Mouse (Mus musculus) embryonic facial prominence, embryonic 15.5 days (tissue): Measurements from ENCODE around the gene Tor1a. TPM values are rescaled to one million over a fixed set of nuclear protein-coding genes. Genes with fewer than 3 reads are reported as not detected.
A peak's percentile ranks its signal among the peaks of the same experiment; 100 is the strongest.
"Not testable (repeated sequence)": the region's sequence is repeated elsewhere in the genome, so short reads cannot be mapped to it uniquely, and the experiment has no call there.

Experiments used
- ATAC-seq: fragments of 200-750 bp; cut with Nextera tagmentation; 2 replicates; pipeline ENCODE4 v1.8.0; 2017; ENCODE audit warnings: low read depth, moderate TSS enrichment; ENCODE audit not compliant: insufficient number of reproducible peaks, low FRiP score, low TSS enrichment
- H3K27ac ChIP-seq: fragments of 300-500 bp; sonication (generic); replicated peaks from 2 replicates; pipeline ENCODE4 v1.5.1; 2015; ENCODE audit warnings: mild to moderate bottlenecking, inconsistent platforms
- H3K27me3 ChIP-seq: fragments of 300-500 bp; sonication (generic); 2 replicates; pipeline ENCODE4 v1.6.1; 2015; ENCODE audit warnings: inconsistent platforms
- H3K36me3 ChIP-seq: fragments of 300-500 bp; sonication (generic); 2 replicates; pipeline ENCODE4 v1.6.1; 2015; ENCODE audit warnings: mild to moderate bottlenecking, inconsistent platforms
- H3K4me1 ChIP-seq: fragments of 300-500 bp; sonication (generic); 2 replicates; pipeline ENCODE4 v1.6.1; 2015; ENCODE audit warnings: inconsistent platforms
- H3K4me2 ChIP-seq: fragments of 300-500 bp; sonication (generic); replicated peaks from 2 replicates; pipeline ENCODE4 v1.6.1; 2015; ENCODE audit warnings: mild to moderate bottlenecking, inconsistent platforms
- H3K4me3 ChIP-seq: fragments of 300-500 bp; sonication (generic); replicated peaks from 2 replicates; pipeline ENCODE4 v1.5.1; 2015; ENCODE audit warnings: mild to moderate bottlenecking, inconsistent platforms
- H3K9ac ChIP-seq: fragments of 300-500 bp; sonication (generic); 2 replicates; pipeline ENCODE4 v1.6.1; 2015; ENCODE audit warnings: inconsistent platforms
- H3K9me3 ChIP-seq: fragments of 300-500 bp; sonication (generic); replicated peaks from 2 replicates; pipeline ENCODE4 v1.6.1; 2016; ENCODE audit warnings: inconsistent platforms
- WGBS: fragments of 180-500 bp; shearing (Covaris S2); methylation state at CpG from one replicate; pipeline ENCODE4 v1.1.7; 2015; 5-methylcytosine and 5-hydroxymethylcytosine counted together
- polyA plus RNA-seq: library from polyadenylated mRNA; unstranded; fragments of >200 nt; fragmentation: Nextera tagmentation; extraction: Ambion mirVana; gene quantifications from 2 replicates; pipeline ENCODE4 v1.2.1, GENCODE M21; 2015

Gene Tor1a
- polyA plus RNA-seq, 1 experiment from 2014 or later: 79.1 TPM

GRCm38 (mm10) chr2:30952824-30953490 is 14.8 kb downstream of the Tor1a start, which contains the start of gene Tor1b:
Tor1b (plus strand) TSS chr2:30952959.
- Histone ChIP-seq H3K4me2 (peak within 1 kb of the TSS; percentile 60), H3K4me1 (peaks cover 34% of the 10 kb centered on the region), H3K9me3 (no peaks in the 10 kb centered on the region), H3K27ac (peak within 1 kb of the TSS; percentile 90), H3K9ac (peak within 1 kb of the TSS; percentile 74), H3K36me3 (peaks cover 31% of the 10 kb centered on the region), H3K27me3 (no peaks in the 10 kb centered on the region), H3K4me3 (peak within 1 kb of the TSS; percentile 84)
- under 1% methylated on average over 60 of the region's 60 CpGs for WGBS
- peak; percentile 83 for ATAC-seq

- WGBS: 19% methylated on average over 5 of the region's 5 CpGs
- peak overlapping the region; percentile 84 for H3K4me3 ChIP-seq
- no peak overlapping the region for H3K9ac ChIP-seq
- H3K27me3 ChIP-seq: no peaks in the 10 kb centered on the region
- H3K36me3 ChIP-seq: peaks cover 26% of the 10 kb centered on the region
- no peak for ATAC-seq
- H3K4me1 ChIP-seq: peaks cover 34% of the 10 kb centered on the region
- peak overlapping the region; percentile 90 for H3K27ac ChIP-seq
- H3K9me3 ChIP-seq: no peaks in the 10 kb centered on the region
- peak overlapping the region; percentile 60 for H3K4me2 ChIP-seq
These were observed 15.3 kb downstream of the Tor1a start for GRCm38 (mm10) chr2:30952457-30952823.

- H3K4me2 ChIP-seq: peak overlapping the region; percentile 45
- WGBS: 27% methylated on average over 16 of the region's 16 CpGs
- no peak overlapping the region for H3K9ac ChIP-seq
- no peak overlapping the region for H3K27ac ChIP-seq
- peak overlapping the region; percentile 36 for H3K4me3 ChIP-seq
- no peaks in the 10 kb centered on the region for H3K36me3 ChIP-seq
- no peaks in the 10 kb centered on the region for H3K9me3 ChIP-seq
- ATAC-seq: no peak
- H3K4me1 ChIP-seq: peaks cover 4% of the 10 kb centered on the region; the same call in 1 of the 2 replicates
- H3K27me3 ChIP-seq: no peaks in the 10 kb centered on the region
These were observed 25.1 kb downstream of the Tor1a start for GRCm38 (mm10) chr2:30942603-30943011.

GRCm38 (mm10) chr2:30942116-30942515 is 25.6 kb downstream of the Tor1a start:
- not testable (repeated sequence) for H3K4me2 ChIP-seq, H3K36me3 ChIP-seq, H3K4me1 ChIP-seq, H3K27me3 ChIP-seq, ATAC-seq, H3K9ac ChIP-seq, H3K9me3 ChIP-seq, H3K4me3 ChIP-seq, H3K27ac ChIP-seq
- 36% methylated on average over 7 of the region's 7 CpGs for WGBS

GRCm38 (mm10) chr2:30941586-30941985 is 26.1 kb downstream of the Tor1a start:
- Histone ChIP-seq H3K4me2 (no peak overlapping the region), H3K4me1 (peaks cover 4% of the 10 kb centered on the region; the same call in 1 of the 2 replicates), H3K27ac (no peak overlapping the region), H3K9ac (no peak overlapping the region), H3K27me3 (no peaks in the 10 kb centered on the region), H3K36me3 (no peaks in the 10 kb centered on the region), H3K4me3 (no peak overlapping the region), H3K9me3 (no peaks in the 10 kb centered on the region)
- no peak for ATAC-seq
- 82% methylated on average over 5 of the region's 5 CpGs for WGBS

- Histone ChIP-seq H3K4me3 (no peak overlapping the region), H3K4me2 (no peak overlapping the region), H3K9ac (no peak overlapping the region), H3K27ac (no peak overlapping the region), H3K36me3 (no peaks in the 10 kb centered on the region), H3K9me3 (no peaks in the 10 kb centered on the region), H3K27me3 (no peaks in the 10 kb centered on the region), H3K4me1 (peaks cover 4% of the 10 kb centered on the region; the same call in 1 of the 2 replicates)
- WGBS: 55% methylated on average over 4 of the region's 4 CpGs
- ATAC-seq: no peak
These were observed 29.1 kb downstream of the Tor1a start for GRCm38 (mm10) chr2:30938574-30938991.

GRCm38 (mm10) chr2:30937731-30938130 is 30.0 kb downstream of the Tor1a start:
- no peak overlapping the region for H3K4me3 ChIP-seq
- peaks cover 3% of the 10 kb centered on the region; the same call in 1 of the 2 replicates for H3K4me1 ChIP-seq
- no peak overlapping the region for H3K9ac ChIP-seq
- ATAC-seq: no peak
- no peaks in the 10 kb centered on the region for H3K9me3 ChIP-seq
- H3K36me3 ChIP-seq: no peaks in the 10 kb centered on the region
- no peaks in the 10 kb centered on the region for H3K27me3 ChIP-seq
- WGBS: 77% methylated on average over 8 of the region's 8 CpGs
- H3K27ac ChIP-seq: no peak overlapping the region
- no peak overlapping the region for H3K4me2 ChIP-seq

GRCm38 (mm10) chr2:30936808-30937207 is 30.9 kb downstream of the Tor1a start:
- no peak for ATAC-seq
- Histone ChIP-seq H3K9ac (no peak overlapping the region), H3K27ac (no peak overlapping the region), H3K4me3 (no peak overlapping the region), H3K27me3 (no peaks in the 10 kb centered on the region), H3K36me3 (no peaks in the 10 kb centered on the region), H3K9me3 (no peaks in the 10 kb centered on the region), H3K4me1 (no peaks in the 10 kb centered on the region), H3K4me2 (no peak overlapping the region)
- WGBS: 74% methylated on average over 3 of the region's 3 CpGs

GRCm38 (mm10) chr2:30933917-30934450 is 33.7 kb downstream of the Tor1a start:
- ATAC-seq: no peak
- WGBS: 20% methylated on average over 7 of the region's 7 CpGs
- Histone ChIP-seq H3K4me2 (no peak overlapping the region), H3K36me3 (no peaks in the 10 kb centered on the region), H3K27me3 (no peaks in the 10 kb centered on the region), H3K9ac (no peak overlapping the region), H3K4me3 (no peak overlapping the region), H3K27ac (no peak overlapping the region), H3K4me1 (peaks cover 10% of the 10 kb centered on the region), H3K9me3 (no peaks in the 10 kb centered on the region)

GRCm38 (mm10) chr2:30933032-30933431 is 34.7 kb downstream of the Tor1a start:
- H3K27me3 ChIP-seq: no peaks in the 10 kb centered on the region
- H3K9me3 ChIP-seq: no peaks in the 10 kb centered on the region
- no peaks in the 10 kb centered on the region for H3K36me3 ChIP-seq
- ATAC-seq: no peak
- 59% methylated on average over 6 of the region's 6 CpGs for WGBS
- H3K9ac ChIP-seq: no peak overlapping the region
- H3K4me1 ChIP-seq: peaks cover 18% of the 10 kb centered on the region
- no peak overlapping the region for H3K4me3 ChIP-seq
- H3K27ac ChIP-seq: no peak overlapping the region
- no peak overlapping the region for H3K4me2 ChIP-seq

- Histone ChIP-seq H3K4me2 (no peak overlapping the region), H3K9ac (no peak overlapping the region), H3K27ac (no peak overlapping the region), H3K27me3 (no peaks in the 10 kb centered on the region), H3K36me3 (no peaks in the 10 kb centered on the region), H3K4me1 (peaks cover 28% of the 10 kb centered on the region), H3K9me3 (no peaks in the 10 kb centered on the region), H3K4me3 (no peak overlapping the region)
- WGBS: 78% methylated on average over 3 of the region's 3 CpGs
- ATAC-seq: no peak
These were observed 35.8 kb downstream of the Tor1a start for GRCm38 (mm10) chr2:30931922-30932321.

- not testable (repeated sequence) for ATAC-seq, H3K9ac ChIP-seq, H3K36me3 ChIP-seq, H3K27ac ChIP-seq, H3K27me3 ChIP-seq, H3K4me3 ChIP-seq, H3K9me3 ChIP-seq, H3K4me2 ChIP-seq
- H3K4me1 ChIP-seq: peaks cover 28% of the 10 kb centered on the region
- 87% methylated on average over 2 of the region's 2 CpGs for WGBS
These were observed 36.9 kb downstream of the Tor1a start for GRCm38 (mm10) chr2:30930846-30931245.
